Mouse (Mus musculus) monocyte, adult 5-6 weeks (primary cell): Measurements from ENCODE around the gene Pramef8. TPM values are rescaled to one million over a fixed set of nuclear protein-coding genes. Genes with fewer than 3 reads are reported as not detected.
"Not testable (repeated sequence)": the region's sequence is repeated elsewhere in the genome, so short reads cannot be mapped to it uniquely, and the experiment has no call there.

ENCODE experiments used
- ATAC-seq: fragments of 153-309, 156-312 bp; replicated peaks from 2 replicates; pipeline ENCODE4 v1.8.0; 2017; ENCODE audit warnings: mild to moderate bottlenecking; ENCODE audit not compliant: low TSS enrichment, insufficient number of reproducible peaks, severe bottlenecking, poor library complexity, low FRiP score
- total RNA-seq: library from RNA; stranded (forward); fragments of 200-1000, 200-491, 200-594 nt; gene quantifications from 3 replicates; pipeline ENCODE4 v1.2.3, GENCODE M21; 2017

The Pramef8 gene
- 28.4 to 41.2 TPM (median 40.7 TPM) in 3 replicates for total RNA-seq

- ATAC-seq, result peak; percentile 83
These were observed at the start of gene Pramef8 for GRCm38 (mm10) chr4:143412219-143413092. Gene Pramef8, plus strand, starts transcription at chr4:143412426.

GRCm38 (mm10) chr4:143366415-143367041, 45.7 kb upstream of the Pramef8 start:
- ATAC-seq, result no peak

GRCm38 (mm10) chr4:143379480-143379879, 32.7 kb upstream of the Pramef8 start:
- no peak for ATAC-seq

GRCm38 (mm10) chr4:143379931-143380715, 32.1 kb upstream of the Pramef8 start:
- ATAC-seq, result no peak

GRCm38 (mm10) chr4:143380716-143381004, 31.6 kb upstream of the Pramef8 start:
- no peak for ATAC-seq

GRCm38 (mm10) chr4:143382163-143382562, 30.1 kb upstream of the Pramef8 start:
- ATAC-seq, result no peak

- no peak for ATAC-seq
These were observed 28.6 kb upstream of the Pramef8 start for GRCm38 (mm10) chr4:143383646-143384045.

- ATAC-seq, result no peak
These were observed 23.1 kb upstream of the Pramef8 start for GRCm38 (mm10) chr4:143388955-143389702.

GRCm38 (mm10) chr4:143394181-143394580, 18.0 kb upstream of the Pramef8 start, which contains the start of gene Pramel1:
Gene Pramel1, plus strand, starts transcription at chr4:143394428.
- no peak for ATAC-seq

GRCm38 (mm10) chr4:143411566-143412218, 534 bp upstream of the Pramef8 start:
- ATAC-seq, result no peak

GRCm38 (mm10) chr4:143413621-143414020, 1.4 kb downstream of the Pramef8 start:
- no peak for ATAC-seq

GRCm38 (mm10) chr4:143414121-143414520, 1.9 kb downstream of the Pramef8 start:
- ATAC-seq, result no peak

- ATAC-seq, result not testable (repeated sequence)
These were observed 14.5 kb downstream of the Pramef8 start for GRCm38 (mm10) chr4:143426770-143427169.

GRCm38 (mm10) chr4:143450224-143450623, 38.0 kb downstream of the Pramef8 start, which contains the start of gene Oog4:
Gene Oog4, minus strand, starts transcription at chr4:143450324.
- no peak for ATAC-seq

Other genes starting within 250 kb of the Pramef8 start
- gene Prdm2, start 199.4 kb upstream of the Pramef8 start, total RNA-seq, result 26.7 to 41.5 TPM (median 30.2 TPM) in 3 replicates
- gene Pdpn, start 112.9 kb upstream of the Pramef8 start, total RNA-seq, result not detected in 3 replicates
- gene Lrrc38, start 62.7 kb upstream of the Pramef8 start, total RNA-seq, result not detected in 3 replicates
- gene Pramel1, start 18.0 kb upstream of the Pramef8 start, total RNA-seq, result not detected in 3 replicates
- gene Oog4, start 37.9 kb downstream of the Pramef8 start, total RNA-seq, result not detected in 3 replicates
- gene Gm13043, start 98.9 kb downstream of the Pramef8 start, total RNA-seq, result not detected in 3 replicates
- gene Gm13040, start 123.5 kb downstream of the Pramef8 start, total RNA-seq, result not detected in 3 replicates
- not detected in 3 replicates for gene BC080695, start 139.3 kb downstream of the Pramef8 start, total RNA-seq
- not detected in 3 replicates for gene Gm13057, start 139.3 kb downstream of the Pramef8 start, total RNA-seq
- gene Gm13083, start 202.6 kb downstream of the Pramef8 start, total RNA-seq, result not detected in 3 replicates
- gene Gm13088, start 244.8 kb downstream of the Pramef8 start, total RNA-seq, result not detected in 3 replicates